Mouse (Mus musculus): Measurements from ENCODE around the gene Parl. TPM values are rescaled to one million over a fixed set of nuclear protein-coding genes. Genes with fewer than 3 reads are reported as not detected.

Gene Parl
- polyA plus RNA-seq, 2 experiments, result 20.7 to 41.6 TPM

DNA sequence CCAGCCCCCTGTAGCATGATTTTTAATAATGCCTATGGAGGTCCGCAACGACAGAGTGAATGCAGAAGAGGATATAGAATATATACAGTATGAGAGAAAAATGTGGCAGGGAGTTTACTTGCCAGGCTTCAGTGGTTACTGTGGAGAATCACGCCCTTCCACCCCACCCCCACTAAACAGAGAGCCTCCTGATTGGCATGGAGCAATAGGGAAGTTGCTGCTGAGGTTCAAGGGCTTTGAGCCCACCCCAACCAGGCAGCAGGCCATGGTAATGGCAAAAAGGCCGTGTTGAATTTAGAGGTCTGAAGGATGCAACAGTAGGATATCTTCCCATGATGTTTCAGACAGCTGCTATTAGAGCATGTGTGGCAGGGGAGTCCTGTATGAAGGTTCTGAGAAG lies 30.8 kb downstream of the Parl start:
- no peaks in the 10 kb centered on the region; a peak in 1 of 4 replicates for H3K4me1 ChIP-seq (replicated peaks; ENCODE audit: control insufficient read depth in 2 of 2, insufficient read depth in 2 of 2, low read length in 1 of 2)
- ATAC-seq (ENCODE audit: insufficient read depth) (no peak), DNase-seq (ENCODE audit: low read depth in 3 of 3, low spot score in 3 of 3) (no peak)
- H3K27me3 ChIP-seq (ENCODE audit: control insufficient read depth, insufficient read depth, low read length), result no peaks in the 10 kb centered on the region
- H3K9ac ChIP-seq (replicated peaks), result no peak overlapping the region
- WGBS (ENCODE audit: insufficient replicate concordance), result 43% methylated on average over 4 of the region's 4 CpGs
- no peak overlapping the region for H3K27ac ChIP-seq
- no peaks in the 10 kb centered on the region for H3K9me3 ChIP-seq (ENCODE audit: control insufficient read depth, low read length)
- H3K36me3 ChIP-seq (replicated peaks; ENCODE audit: control insufficient read depth, insufficient read depth, low read depth), result no peaks in the 10 kb centered on the region
- H3K4me2 ChIP-seq (ENCODE audit: low read depth), result no peak overlapping the region
- no peak overlapping the region for H3K4me3 ChIP-seq (ENCODE audit: insufficient read depth in 1 of 2, low read depth in 2 of 2, low read length in 2 of 2)
- TF ChIP-seq EP300 (IDR thresholded peaks at IDR 0.05; ENCODE audit: low read depth) (no peak), CTCF (IDR thresholded peaks at IDR 0.05; ENCODE audit: low read depth) (no peak)

DNA sequence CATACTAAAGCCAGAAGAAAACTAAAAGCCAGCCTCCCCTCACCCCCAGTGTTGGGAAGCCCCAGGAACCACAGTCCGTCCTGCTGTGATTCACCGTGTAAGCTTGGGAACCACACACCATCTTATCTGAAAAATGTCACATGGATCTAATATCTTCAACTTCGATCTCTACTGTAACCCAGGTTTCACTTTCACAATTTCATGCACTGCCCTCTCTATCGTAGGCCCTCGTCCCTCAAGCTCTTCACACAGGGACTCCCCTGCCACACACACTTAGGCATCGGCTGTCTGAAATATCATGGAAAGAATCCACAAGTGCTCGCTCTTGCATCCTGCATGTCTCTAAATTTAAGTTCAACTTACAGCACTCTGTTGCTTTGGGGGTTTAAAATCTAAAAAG lies 37.1 kb downstream of the Parl start:
- DNase-seq (ENCODE audit: low read depth in 3 of 3, low spot score in 3 of 3), result no peak
- no peaks in the 10 kb centered on the region for H3K27me3 ChIP-seq (ENCODE audit: control insufficient read depth, insufficient read depth, low read length)
- no peaks in the 10 kb centered on the region for H3K9me3 ChIP-seq (ENCODE audit: control insufficient read depth, low read length)
- no peaks in the 10 kb centered on the region for H3K4me1 ChIP-seq (replicated peaks; ENCODE audit: control insufficient read depth in 2 of 2, insufficient read depth in 2 of 2, low read length in 1 of 2)
- H3K4me3 ChIP-seq (ENCODE audit: insufficient read depth in 1 of 2, low read depth in 2 of 2, low read length in 2 of 2), result no peak overlapping the region
- no peaks in the 10 kb centered on the region for H3K36me3 ChIP-seq (replicated peaks; ENCODE audit: control insufficient read depth, insufficient read depth, low read depth)
- TF ChIP-seq CTCF (IDR thresholded peaks at IDR 0.05; ENCODE audit: low read depth) (no peak), EP300 (IDR thresholded peaks at IDR 0.05; ENCODE audit: low read depth) (no peak)
- H3K27ac ChIP-seq, result no peak overlapping the region
- 55% methylated on average over 7 of the region's 7 CpGs for WGBS (ENCODE audit: insufficient replicate concordance)
- no peak for ATAC-seq (ENCODE audit: insufficient read depth)
- H3K4me2 ChIP-seq (ENCODE audit: low read depth), result no peak overlapping the region
- H3K9ac ChIP-seq (replicated peaks), result no peak overlapping the region

DNA sequence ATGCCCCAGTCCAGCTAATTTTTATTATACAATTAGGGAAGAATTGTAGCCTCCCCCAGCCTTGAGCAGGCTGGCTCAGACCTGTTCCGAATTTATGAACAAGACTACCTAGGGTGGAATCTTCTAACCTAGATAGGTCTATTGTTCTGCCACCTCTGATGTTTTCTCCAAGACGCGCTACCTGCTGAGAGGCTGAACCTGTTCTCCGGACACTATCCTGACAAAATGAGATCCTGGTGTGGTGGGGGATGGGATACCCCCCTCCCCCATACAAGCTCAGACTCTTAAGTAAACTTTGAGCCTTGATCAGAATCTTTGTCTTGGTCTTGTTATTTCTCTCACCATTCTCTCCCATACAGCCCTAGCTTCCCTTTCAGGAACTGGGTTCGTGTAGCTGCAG lies 44.3 kb downstream of the Parl start:
- TF ChIP-seq CTCF (IDR thresholded peaks at IDR 0.05; ENCODE audit: low read depth) (no peak), EP300 (IDR thresholded peaks at IDR 0.05; ENCODE audit: low read depth) (no peak)

DNA sequence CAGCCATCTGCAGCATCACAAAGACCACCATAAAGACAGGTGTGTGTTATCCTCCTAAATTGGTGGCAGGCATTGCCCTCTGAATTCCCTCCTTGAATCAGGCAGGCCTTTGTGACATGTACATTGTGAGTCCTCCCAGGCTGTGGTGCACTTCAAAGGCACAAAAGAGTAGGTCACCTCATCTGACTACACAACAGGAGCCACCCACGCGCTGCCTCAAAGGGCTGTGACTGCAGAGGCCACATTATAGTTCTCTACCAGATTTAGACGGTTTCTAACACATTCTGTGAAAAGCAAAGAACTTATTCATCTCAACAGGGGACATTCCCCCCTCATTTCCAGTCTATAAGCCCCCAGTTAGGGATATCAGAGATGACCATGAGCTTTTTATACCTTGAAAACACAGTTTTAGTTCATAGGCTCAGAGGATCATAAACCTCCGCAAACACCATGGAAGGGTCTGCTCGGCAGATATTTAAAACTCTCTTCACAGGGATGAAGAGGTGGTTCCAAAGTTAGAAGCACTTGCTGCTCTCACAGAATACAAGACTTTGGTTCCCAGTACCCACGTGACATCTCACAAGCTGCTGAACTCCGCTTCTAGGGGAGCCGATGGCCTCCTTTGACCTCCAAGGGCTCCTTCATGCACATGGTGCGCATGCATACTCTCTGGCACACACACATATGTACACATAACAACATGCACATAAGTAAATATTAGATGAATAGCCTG lies 53.6 kb downstream of the Parl start:
- H3K9ac ChIP-seq (replicated peaks), result no peak overlapping the region
- no peaks in the 10 kb centered on the region for H3K36me3 ChIP-seq (replicated peaks; ENCODE audit: control insufficient read depth, insufficient read depth, low read depth)
- TF ChIP-seq CTCF (IDR thresholded peaks at IDR 0.05; ENCODE audit: low read depth) (no peak), EP300 (IDR thresholded peaks at IDR 0.05; ENCODE audit: low read depth) (no peak)
- H3K4me1 ChIP-seq (replicated peaks; ENCODE audit: control insufficient read depth in 2 of 2, insufficient read depth in 2 of 2, low read length in 1 of 2), result no peaks in the 10 kb centered on the region
- no peaks in the 10 kb centered on the region for H3K9me3 ChIP-seq (ENCODE audit: control insufficient read depth, low read length)
- H3K4me3 ChIP-seq (ENCODE audit: insufficient read depth in 1 of 2, low read depth in 2 of 2, low read length in 2 of 2), result no peak overlapping the region
- WGBS (ENCODE audit: insufficient replicate concordance), result 73% methylated on average over 9 of the region's 9 CpGs
- no peak overlapping the region for H3K27ac ChIP-seq
- H3K27me3 ChIP-seq (ENCODE audit: control insufficient read depth, insufficient read depth, low read length), result no peaks in the 10 kb centered on the region
- DNase-seq (ENCODE audit: low read depth in 3 of 3, low spot score in 3 of 3) (no peak), ATAC-seq (ENCODE audit: insufficient read depth) (no peak)
- H3K4me2 ChIP-seq (ENCODE audit: low read depth), result no peak overlapping the region

More for the DNA sequence above, 44.3 kb downstream of the Parl start:
- H3K9ac ChIP-seq (replicated peaks), result no peak overlapping the region
- DNase-seq (ENCODE audit: low read depth in 3 of 3, low spot score in 3 of 3) (no peak), ATAC-seq (ENCODE audit: insufficient read depth) (no peak)
- no peaks in the 10 kb centered on the region for H3K27me3 ChIP-seq (ENCODE audit: control insufficient read depth, insufficient read depth, low read length)
- 72% methylated on average over 5 of the region's 5 CpGs for WGBS (ENCODE audit: insufficient replicate concordance)
- H3K4me2 ChIP-seq (ENCODE audit: low read depth), result no peak overlapping the region
- no peaks in the 10 kb centered on the region for H3K9me3 ChIP-seq (ENCODE audit: control insufficient read depth, low read length)
- no peaks in the 10 kb centered on the region for H3K36me3 ChIP-seq (replicated peaks; ENCODE audit: control insufficient read depth, insufficient read depth, low read depth)
- H3K27ac ChIP-seq, result no peak overlapping the region
- H3K4me1 ChIP-seq (replicated peaks; ENCODE audit: control insufficient read depth in 2 of 2, insufficient read depth in 2 of 2, low read length in 1 of 2), result no peaks in the 10 kb centered on the region
- H3K4me3 ChIP-seq (ENCODE audit: insufficient read depth in 1 of 2, low read depth in 2 of 2, low read length in 2 of 2), result no peak overlapping the region

DNA sequence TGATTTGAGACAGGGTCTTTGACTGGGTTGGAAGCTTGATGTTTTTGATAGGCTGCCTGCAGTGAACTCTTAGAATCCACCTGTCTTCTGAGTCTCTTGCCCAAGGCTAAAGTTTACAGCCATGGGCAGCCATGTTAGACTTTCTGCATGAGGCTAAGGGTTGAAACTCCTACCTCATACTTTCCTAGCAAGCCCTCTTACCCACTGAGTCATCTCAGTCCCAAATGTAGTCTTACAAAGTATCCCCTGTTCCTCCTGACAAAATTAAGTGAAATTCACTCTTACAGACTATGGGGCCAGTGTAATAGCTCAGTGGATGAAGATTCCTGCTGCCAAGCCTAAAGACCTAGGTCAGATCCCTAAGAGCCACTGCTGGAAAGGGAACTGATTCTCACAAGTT lies 55.1 kb downstream of the Parl start:
- H3K27ac ChIP-seq, result no peak overlapping the region
- no peak overlapping the region for H3K9ac ChIP-seq (replicated peaks)
- H3K4me1 ChIP-seq (replicated peaks; ENCODE audit: control insufficient read depth in 2 of 2, insufficient read depth in 2 of 2, low read length in 1 of 2), result no peaks in the 10 kb centered on the region
- no peaks in the 10 kb centered on the region for H3K9me3 ChIP-seq (ENCODE audit: control insufficient read depth, low read length)
- no peak overlapping the region for H3K4me2 ChIP-seq (ENCODE audit: low read depth)
- ATAC-seq (ENCODE audit: insufficient read depth) (no peak), DNase-seq (ENCODE audit: low read depth in 3 of 3, low spot score in 3 of 3) (no peak)
- H3K36me3 ChIP-seq (replicated peaks; ENCODE audit: control insufficient read depth, insufficient read depth, low read depth), result no peaks in the 10 kb centered on the region
- no peak overlapping the region for H3K4me3 ChIP-seq (ENCODE audit: insufficient read depth in 1 of 2, low read depth in 2 of 2, low read length in 2 of 2)
- H3K27me3 ChIP-seq (ENCODE audit: control insufficient read depth, insufficient read depth, low read length), result peaks cover under 1% of the 10 kb centered on the region; the same call in 1 of the 2 replicates
- no peak for TF ChIP-seq CTCF (IDR thresholded peaks at IDR 0.05; ENCODE audit: low read depth)
- no peak for TF ChIP-seq EP300 (IDR thresholded peaks at IDR 0.05; ENCODE audit: low read depth)
